Mouse (Mus musculus) E14TG2a.4 (cell line): ENCODE results near the gene Olfr263.
A peak's percentile ranks its signal among the peaks of the same experiment; 100 is the strongest.

Experiments used
- CTCF ChIP-seq: conservative IDR thresholded peaks from 2 replicates; pipeline ENCODE4 v1.5.1; 2014; ENCODE audit warnings: low read length
- NANOG ChIP-seq: IDR thresholded peaks from 2 replicates; pipeline ENCODE4 v1.6.1; 2014; ENCODE audit warnings: borderline replicate concordance, low read length, mixed read lengths

- no peak for TF ChIP-seq CTCF
- peak; percentile 66; the same call in 1 of the 2 replicates for TF ChIP-seq NANOG
Observed at GRCm38 (mm10) chr13:21172241-21173027, 43.0 kb downstream of the Olfr263 start.
